Mouse (Mus musculus) right cerebral cortex, postnatal 36 days (tissue): Measurements from ENCODE around the gene Arfgef2.

ENCODE experiments used
- DNase-seq, 2 experiments: peaks; one replicate each; pipeline ENCODE4 v3.0.0; 2022; ENCODE audit warnings: low spot score in 2 of 2, mixed read lengths in 1 of 2

Arfgef2 gene

DNA sequence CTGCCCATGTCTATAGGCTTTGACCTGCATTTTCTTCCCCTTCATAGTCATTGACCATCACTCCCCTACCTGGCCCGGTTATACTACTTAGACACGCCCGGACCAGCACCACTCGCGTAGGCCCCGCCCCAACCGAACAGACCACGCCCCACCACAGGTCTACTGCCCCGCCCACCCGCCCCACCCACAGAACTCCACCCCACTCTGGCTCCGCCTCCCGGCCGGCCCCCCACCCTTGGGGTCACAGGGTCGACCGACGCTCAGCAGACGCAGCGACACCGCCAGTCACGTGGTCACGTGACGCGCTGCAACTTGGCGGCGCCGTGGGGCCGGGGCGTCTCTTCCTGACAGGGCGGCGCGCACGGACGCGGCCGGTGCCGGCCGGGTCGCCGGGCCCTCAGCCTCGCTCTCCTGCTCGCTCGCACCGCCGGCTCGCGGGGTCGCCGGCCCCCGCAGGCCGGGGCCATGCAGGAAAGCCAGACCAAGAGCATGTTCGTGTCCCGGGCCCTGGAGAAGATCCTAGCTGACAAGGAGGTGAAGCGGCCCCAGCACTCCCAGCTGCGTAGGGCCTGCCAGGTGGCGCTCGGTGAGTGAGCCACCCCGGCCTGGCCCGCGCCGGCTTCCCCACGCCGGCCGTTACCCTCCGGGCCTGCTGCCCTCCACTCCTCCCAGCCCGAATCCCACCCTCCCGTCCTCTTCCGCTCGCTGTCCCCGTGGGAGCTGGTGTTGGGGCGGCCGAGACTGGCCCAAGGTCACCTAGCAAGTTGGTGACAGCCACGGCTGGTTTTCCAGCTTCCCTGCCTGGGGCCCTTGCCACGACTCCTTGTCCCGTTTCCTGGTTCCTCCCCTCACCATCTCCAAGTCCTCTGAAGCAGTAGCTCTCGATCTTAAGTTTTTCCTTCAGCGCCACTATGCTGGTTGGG, at the start of gene Arfgef2:
TSS of gene Arfgef2 (plus strand) at position 339 of the 923 bp plus-strand sequence.
- DNase-seq, result peak; percentile 77 to 84

DNA sequence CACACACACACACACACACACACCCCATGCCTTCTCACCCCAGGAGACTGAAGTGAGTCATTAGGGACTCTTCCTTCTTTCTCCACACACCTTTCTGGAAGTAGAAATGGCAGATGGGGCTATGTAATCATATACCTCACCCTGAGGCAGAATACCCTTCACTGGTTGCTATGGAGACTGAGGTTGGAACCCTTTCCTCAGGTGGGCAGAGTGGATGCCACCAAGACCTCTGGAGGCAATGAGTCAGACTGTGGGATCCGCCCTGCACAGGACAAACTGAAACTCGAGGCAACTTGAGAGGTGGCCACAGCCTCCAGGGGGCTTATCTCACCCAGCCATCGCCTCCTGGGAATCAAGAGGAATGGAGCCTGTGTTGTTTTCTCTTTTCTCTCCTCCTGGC, 47.4 kb upstream of the Arfgef2 start:
- no peak for DNase-seq

GRCm38 (mm10) chr2:166764051-166764450, 41.3 kb upstream of the Arfgef2 start:
- no peak for DNase-seq

GRCm38 (mm10) chr2:166767591-166767990, 37.8 kb upstream of the Arfgef2 start:
- DNase-seq, result no peak

GRCm38 (mm10) chr2:166771396-166771795, 34.0 kb upstream of the Arfgef2 start:
- DNase-seq, result no peak

- no peak for DNase-seq
Observed at GRCm38 (mm10) chr2:166773587-166773986, 31.8 kb upstream of the Arfgef2 start.

- no peak for DNase-seq
Observed at GRCm38 (mm10) chr2:166774275-166774674, 31.1 kb upstream of the Arfgef2 start.

- no peak for DNase-seq
Observed at GRCm38 (mm10) chr2:166775357-166775893, 30.0 kb upstream of the Arfgef2 start.

- no peak for DNase-seq
Observed at GRCm38 (mm10) chr2:166776272-166776671, 29.1 kb upstream of the Arfgef2 start.

- DNase-seq, result no peak
Observed at GRCm38 (mm10) chr2:166779956-166780355, 25.4 kb upstream of the Arfgef2 start.

DNA sequence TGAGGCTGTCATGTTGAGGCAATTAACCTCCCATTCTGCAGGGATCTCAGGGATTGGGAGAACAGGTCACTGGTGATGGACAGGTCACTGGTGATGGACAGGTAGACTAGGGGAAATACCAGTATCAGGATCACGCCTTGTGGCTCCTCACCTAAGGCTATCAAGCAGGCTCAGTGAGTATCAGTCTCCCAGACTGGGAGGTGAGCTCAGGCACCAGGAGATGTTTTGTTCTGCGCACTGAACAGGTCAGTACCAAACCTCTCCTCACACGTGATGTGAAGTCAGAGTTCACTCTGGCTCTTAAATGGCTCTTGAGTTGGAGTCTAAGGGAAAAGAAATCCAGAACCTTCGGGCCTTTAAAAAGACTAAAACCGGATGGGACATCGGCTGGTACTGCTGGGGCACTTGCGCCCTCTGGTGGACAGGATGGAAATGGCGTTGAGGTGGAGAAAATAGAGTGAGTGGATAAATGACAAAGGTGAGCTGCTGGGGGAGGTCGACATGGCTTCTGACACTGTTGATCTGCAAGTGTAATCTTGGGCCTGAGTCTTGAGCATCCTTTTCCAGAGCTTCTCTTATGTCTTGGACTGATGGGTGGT, 24.3 kb upstream of the Arfgef2 start:
- DNase-seq, result peak; percentile 59 to 64

- no peak for DNase-seq
Observed at GRCm38 (mm10) chr2:166784376-166784775, 21.0 kb upstream of the Arfgef2 start.

DNA sequence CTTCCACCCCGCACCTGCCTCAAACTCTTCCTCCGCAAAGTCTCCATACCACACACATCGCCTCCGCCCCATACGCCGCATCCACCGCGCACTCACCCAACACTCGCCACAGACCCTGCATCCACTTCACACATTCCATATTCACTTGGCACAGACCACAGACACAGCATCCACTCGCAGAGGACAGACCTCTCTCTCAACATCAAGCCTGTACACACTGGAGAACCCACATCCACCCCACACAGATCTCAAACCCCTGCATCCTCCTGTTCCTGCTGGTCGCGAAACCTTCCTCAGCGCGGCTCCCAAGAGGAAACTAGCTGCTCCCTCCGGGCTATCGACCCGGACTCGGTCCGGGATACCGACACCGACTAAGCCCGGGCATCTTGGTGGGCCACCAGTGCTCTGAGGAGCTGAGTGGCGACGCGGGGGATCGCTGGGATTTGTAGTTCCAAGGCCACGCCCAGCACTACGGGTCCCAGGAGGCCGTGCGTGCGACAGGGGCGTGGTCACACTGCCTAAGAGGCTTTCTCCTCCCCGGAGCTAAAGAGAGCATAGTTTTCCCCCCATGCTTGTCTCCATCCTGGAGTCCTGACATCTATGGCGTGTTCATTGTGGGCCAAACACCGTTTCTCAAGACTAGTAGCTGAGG, 18.9 kb upstream of the Arfgef2 start:
- peak; percentile 95 to 96 for DNase-seq

- DNase-seq, result no peak
Observed at GRCm38 (mm10) chr2:166791738-166792137, 13.7 kb upstream of the Arfgef2 start.

GRCm38 (mm10) chr2:166792355-166792754, 13.0 kb upstream of the Arfgef2 start, which contains the start of gene Trp53rkb:
Trp53rkb (plus strand) TSS chr2:166792531.
- DNase-seq, result no peak

GRCm38 (mm10) chr2:166793542-166794214, 11.7 kb upstream of the Arfgef2 start:
- DNase-seq, result peak; percentile 69 to 78

GRCm38 (mm10) chr2:166799615-166800472, 5.5 kb upstream of the Arfgef2 start:
- DNase-seq, result peak in 1 of 2 experiments; percentile 48

DNA sequence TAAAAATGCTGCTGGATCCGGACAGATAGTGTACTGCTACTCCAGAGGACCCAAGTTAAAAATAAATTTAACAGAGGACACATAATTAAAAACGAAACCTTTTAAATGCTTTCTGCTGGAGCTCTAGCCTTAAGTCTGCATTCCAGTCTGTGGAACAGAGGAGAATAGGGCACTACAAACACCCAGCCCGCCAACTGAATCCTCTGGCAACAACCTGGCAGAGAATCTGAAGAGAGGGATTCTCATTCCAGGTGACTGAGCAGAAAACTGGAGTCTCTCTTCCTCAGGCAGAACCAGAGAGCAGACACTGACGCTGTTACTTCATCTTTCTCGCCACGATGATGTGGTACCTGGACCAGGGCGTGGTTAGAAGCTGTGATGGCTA, 4.9 kb upstream of the Arfgef2 start:
- DNase-seq, result no peak

DNA sequence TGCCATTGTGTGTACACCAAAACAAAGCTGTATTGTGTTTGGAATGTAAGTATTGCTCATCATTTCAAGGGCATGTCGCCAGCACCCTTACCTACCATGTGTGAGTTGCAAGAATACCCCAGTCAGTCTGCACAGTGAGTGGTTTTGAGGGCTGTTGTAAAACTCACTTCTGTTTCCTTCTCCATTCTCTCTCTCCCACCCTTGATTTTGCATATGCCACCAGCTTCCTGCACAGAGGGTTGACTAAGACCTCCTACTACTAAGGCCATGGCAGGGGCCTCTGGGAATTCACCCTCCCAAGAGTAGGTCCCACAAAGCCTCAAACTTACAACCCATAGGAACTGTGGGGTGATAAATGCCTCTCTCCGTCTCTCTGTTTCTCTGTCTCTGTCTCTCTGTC, 4.0 kb upstream of the Arfgef2 start:
- no peak for DNase-seq

- no peak for DNase-seq
Observed at GRCm38 (mm10) chr2:166803298-166803697, 2.1 kb upstream of the Arfgef2 start.
